Mouse (Mus musculus): ENCODE results near the gene 2200002D01Rik. TPM values are rescaled to one million over a fixed set of nuclear protein-coding genes. Genes with fewer than 3 reads are reported as not detected.

2200002D01Rik gene
- total and polyA plus RNA-seq, 2 experiments from 2014 or later, result 0.42 to 14.0 TPM

- H3K9me3 ChIP-seq (replicated peaks; ENCODE audit: control insufficient read depth, low read length), result no peaks in the 10 kb centered on the region
- H3K27me3 ChIP-seq (ENCODE audit: control insufficient read depth, insufficient read depth, low read length), result no peaks in the 10 kb centered on the region; the same call in 1 of the 2 replicates
- H3K27ac ChIP-seq (ENCODE audit: low read depth), result peak overlapping the region; percentile 1; the same call in 1 of the 2 replicates
- peaks cover 31% of the 10 kb centered on the region for H3K4me1 ChIP-seq (ENCODE audit: control insufficient read depth, insufficient read depth)
- no peak overlapping the region for H3K9ac ChIP-seq (replicated peaks; ENCODE audit: low read depth, low read length)
- no peaks in the 10 kb centered on the region for H3K36me3 ChIP-seq (replicated peaks; ENCODE audit: control insufficient read depth, insufficient read depth, low read length)
- no peak overlapping the region for H3K4me3 ChIP-seq (ENCODE audit: low read depth, low read length)
- H3K4me2 ChIP-seq (ENCODE audit: low read depth, low read length), result no peak overlapping the region; the same call in 1 of the 2 replicates
- ATAC-seq (ENCODE audit: insufficient read depth, low read depth), result no peak
- DNase-seq (ENCODE audit: low spot score), result no peak
- TF ChIP-seq CTCF (IDR thresholded peaks at IDR 0.05; ENCODE audit: low read depth) (no peak), EP300 (IDR thresholded peaks at IDR 0.05; ENCODE audit: low read depth) (no peak)
These were observed 31.0 kb upstream of the 2200002D01Rik start for GRCm38 (mm10) chr7:29279261-29279660.

- TF ChIP-seq CTCF (IDR thresholded peaks at IDR 0.05; ENCODE audit: low read depth), result no peak
- no peak for TF ChIP-seq EP300 (IDR thresholded peaks at IDR 0.05; ENCODE audit: low read depth)
- Histone ChIP-seq H3K27me3 (ENCODE audit: control insufficient read depth, insufficient read depth, low read length) (no peaks in the 10 kb centered on the region; the same call in 1 of the 2 replicates), H3K27ac (ENCODE audit: low read depth) (no peak overlapping the region), H3K36me3 (replicated peaks; ENCODE audit: control insufficient read depth, insufficient read depth, low read length) (no peaks in the 10 kb centered on the region), H3K4me2 (ENCODE audit: low read depth, low read length) (no peak overlapping the region), H3K9ac (replicated peaks; ENCODE audit: low read depth, low read length) (no peak overlapping the region), H3K9me3 (replicated peaks; ENCODE audit: control insufficient read depth, low read length) (no peaks in the 10 kb centered on the region), H3K4me3 (ENCODE audit: low read depth, low read length) (no peak overlapping the region), H3K4me1 (ENCODE audit: control insufficient read depth, insufficient read depth) (peaks cover 36% of the 10 kb centered on the region)
- 64% methylated on average over 4 of the region's 4 CpGs for WGBS
- DNase-seq (ENCODE audit: low spot score) (no peak), ATAC-seq (ENCODE audit: insufficient read depth, low read depth) (no peak)
These were observed 29.2 kb upstream of the 2200002D01Rik start for GRCm38 (mm10) chr7:29277510-29277909.

GRCm38 (mm10) chr7:29276715-29277114 is 28.4 kb upstream of the 2200002D01Rik start:
- no peak overlapping the region for H3K9ac ChIP-seq (replicated peaks; ENCODE audit: low read depth, low read length)
- H3K27me3 ChIP-seq (ENCODE audit: control insufficient read depth, insufficient read depth, low read length), result no peaks in the 10 kb centered on the region
- TF ChIP-seq CTCF (IDR thresholded peaks at IDR 0.05; ENCODE audit: low read depth) (no peak), EP300 (IDR thresholded peaks at IDR 0.05; ENCODE audit: low read depth) (no peak)
- peaks cover 36% of the 10 kb centered on the region for H3K4me1 ChIP-seq (ENCODE audit: control insufficient read depth, insufficient read depth)
- H3K4me3 ChIP-seq (ENCODE audit: low read depth, low read length), result no peak overlapping the region
- ATAC-seq (ENCODE audit: insufficient read depth, low read depth) (no peak), DNase-seq (ENCODE audit: low spot score) (no peak)
- 40% methylated on average over 5 of the region's 5 CpGs for WGBS
- no peak overlapping the region for H3K27ac ChIP-seq (ENCODE audit: low read depth)
- no peak overlapping the region for H3K4me2 ChIP-seq (ENCODE audit: low read depth, low read length)
- H3K36me3 ChIP-seq (replicated peaks; ENCODE audit: control insufficient read depth, insufficient read depth, low read length), result no peaks in the 10 kb centered on the region
- no peaks in the 10 kb centered on the region for H3K9me3 ChIP-seq (replicated peaks; ENCODE audit: control insufficient read depth, low read length)

- Histone ChIP-seq H3K9me3 (replicated peaks; ENCODE audit: control insufficient read depth, low read length) (no peaks in the 10 kb centered on the region), H3K4me1 (ENCODE audit: control insufficient read depth, insufficient read depth) (peaks cover 23% of the 10 kb centered on the region), H3K9ac (replicated peaks; ENCODE audit: low read depth, low read length) (peak overlapping the region; percentile 42), H3K36me3 (replicated peaks; ENCODE audit: control insufficient read depth, insufficient read depth, low read length) (no peaks in the 10 kb centered on the region), H3K27ac (ENCODE audit: low read depth) (peak overlapping the region; percentile 88), H3K4me3 (ENCODE audit: low read depth, low read length) (no peak overlapping the region), H3K4me2 (ENCODE audit: low read depth, low read length) (peak overlapping the region; percentile 40), H3K27me3 (ENCODE audit: control insufficient read depth, insufficient read depth, low read length) (no peaks in the 10 kb centered on the region)
- 34% methylated on average over 8 of the region's 8 CpGs for WGBS
- TF ChIP-seq EP300 (IDR thresholded peaks at IDR 0.05; ENCODE audit: low read depth), result no peak
- TF ChIP-seq CTCF (IDR thresholded peaks at IDR 0.05; ENCODE audit: low read depth), result no peak
- ATAC-seq (ENCODE audit: insufficient read depth, low read depth) (peak; percentile 86), DNase-seq (ENCODE audit: low spot score) (peak; percentile 64)
These were observed 23.6 kb upstream of the 2200002D01Rik start for GRCm38 (mm10) chr7:29271687-29272465.

GRCm38 (mm10) chr7:29270445-29270844 is 22.2 kb upstream of the 2200002D01Rik start:
- Histone ChIP-seq H3K36me3 (replicated peaks; ENCODE audit: control insufficient read depth, insufficient read depth, low read length) (no peaks in the 10 kb centered on the region), H3K4me2 (ENCODE audit: low read depth, low read length) (no peak overlapping the region), H3K27me3 (ENCODE audit: control insufficient read depth, insufficient read depth, low read length) (no peaks in the 10 kb centered on the region), H3K9ac (replicated peaks; ENCODE audit: low read depth, low read length) (no peak overlapping the region), H3K27ac (ENCODE audit: low read depth) (no peak overlapping the region), H3K4me1 (ENCODE audit: control insufficient read depth, insufficient read depth) (peaks cover 18% of the 10 kb centered on the region), H3K9me3 (replicated peaks; ENCODE audit: control insufficient read depth, low read length) (no peaks in the 10 kb centered on the region), H3K4me3 (ENCODE audit: low read depth, low read length) (no peak overlapping the region)
- DNase-seq (ENCODE audit: low spot score) (no peak), ATAC-seq (ENCODE audit: insufficient read depth, low read depth) (no peak)
- no peak for TF ChIP-seq EP300 (IDR thresholded peaks at IDR 0.05; ENCODE audit: low read depth)
- TF ChIP-seq CTCF (IDR thresholded peaks at IDR 0.05; ENCODE audit: low read depth), result no peak
- 86% methylated on average over 4 of the region's 4 CpGs for WGBS
